32 mouse cellular contexts compared by ENCODE assay signal in the genomic region with DNA sequence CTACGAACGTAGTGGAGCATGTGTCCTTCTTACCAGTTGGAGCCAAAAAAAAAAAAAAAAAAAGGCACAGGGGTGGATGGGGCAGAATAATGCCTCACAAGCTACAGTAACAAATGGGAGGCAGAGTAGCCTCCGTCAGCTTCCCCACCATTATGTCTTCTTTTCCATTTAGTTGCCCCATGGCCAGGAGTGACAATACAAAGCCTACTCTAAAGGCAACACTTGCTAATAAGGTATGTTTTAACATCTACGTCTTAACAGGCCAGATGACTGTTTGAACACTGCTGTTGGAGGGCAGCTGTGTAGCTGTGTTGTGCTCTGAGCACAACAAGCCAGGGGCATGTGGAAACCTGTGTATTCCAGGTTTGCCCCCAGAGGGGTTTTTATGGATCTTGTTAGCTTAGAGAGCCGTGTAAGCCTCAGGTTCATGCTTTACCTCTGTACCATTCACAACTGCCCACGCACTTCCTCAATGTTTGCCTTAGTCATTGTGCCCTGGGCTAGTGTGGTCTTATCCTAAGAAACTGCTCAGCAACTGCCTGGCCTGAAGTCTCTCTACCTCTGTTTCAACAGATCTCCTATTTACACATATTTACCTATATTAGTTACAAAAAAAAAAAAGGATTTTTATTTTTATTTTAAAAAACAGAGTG. TPM values are rescaled to one million over a fixed set of nuclear protein-coding genes. Genes with fewer than 3 reads are reported as not detected.
DNase-seq lines count a peak whose midpoint lies in the region; ATAC-seq lines count a peak whose summit lies in the region.
"Had no signal": no experiment of that assay in that cellular context is flagged by ENCODE, and none has a peak within 500 bp of the region (broad histone marks: within the 10 kb centered on the region; RNA-seq: fewer than 3 reads in every experiment).

No protein-coding gene starts in this region.

- DNase-seq in midbrain, embryonic 11.5 days (ENCODE audit: low spot score, missing footprints) = peak; percentile 66
- DNase-seq in c-Kit-positive CD71-negative TER-119-negative erythroid progenitor cells, embryonic 14.5 days (ENCODE audit: low read depth) = peak; percentile 34
- no peak for DNase-seq in kidney, adult 18-20 months
- DNase-seq: adrenal gland, adult 2 months; adrenal gland, postnatal 36 days; cerebellum, adult 11 months; cerebellum, adult 9-11 months; gastrocnemius, adult 2 months; gastrocnemius, postnatal 36 days; kidney, adult 9 months; kidney, postnatal 10 days; layer of hippocampus, postnatal 36 days; liver, embryonic 13.5 days; lung, adult 18-20 months; retina, postnatal 1 day; right cerebral cortex, postnatal 14 days had no signal

- 85% methylated on average over 6 of the region's 6 CpGs for WGBS in midbrain, embryonic 11.5 days
- WGBS in midbrain, embryonic 16.5 days = 88% methylated on average over 6 of the region's 6 CpGs
- WGBS in intestine, embryonic 15.5 days = 78% methylated on average over 6 of the region's 6 CpGs

- ATAC-seq in midbrain, embryonic 11.5 days (ENCODE audit: low FRiP score) = no peak
- no peak for ATAC-seq in midbrain, embryonic 16.5 days
- peak; percentile 96 to 97 for ATAC-seq in hematopoietic stem cell, adult 5-6 weeks (replicated peaks in 1 of 2; ENCODE audit: insufficient read depth in 1 of 2, low FRiP score in 2 of 2, low TSS enrichment in 1 of 2, low read depth in 1 of 2, poor library complexity in 2 of 2, severe bottlenecking in 2 of 2)
- ATAC-seq in intestine, embryonic 15.5 days = no peak
- ATAC-seq in cerebellum, adult (ENCODE audit: insufficient number of reproducible peaks, low FRiP score, low TSS enrichment) = no peak
- ATAC-seq: activated CD4-positive, CD25-positive, alpha-beta regulatory T cell, adult 4 months; forebrain, embryonic 16.5 days; hindbrain, postnatal 0 days; intestine, embryonic 16.5 days; lung, postnatal 0 days had no signal

- H3K27me3 ChIP-seq in midbrain, embryonic 11.5 days (ENCODE audit: control insufficient read depth, insufficient read depth, low read length) = no peaks in the 10 kb centered on the region
- no peaks in the 10 kb centered on the region for H3K27me3 ChIP-seq in midbrain, embryonic 16.5 days (ENCODE audit: control insufficient read depth, insufficient read depth, low read depth, low read length)
- H3K27me3 ChIP-seq in intestine, embryonic 15.5 days (replicated peaks) = no peaks in the 10 kb centered on the region
- H3K27me3 ChIP-seq: heart, embryonic 15.5 days; hindbrain, embryonic 12.5 days; limb, embryonic 15.5 days; liver, embryonic 13.5 days; midbrain, embryonic 12.5 days; neural tube, embryonic 13.5 days had no signal

- H3K4me2 ChIP-seq in midbrain, embryonic 11.5 days = no peak overlapping the region
- no peak overlapping the region for H3K4me2 ChIP-seq in midbrain, embryonic 16.5 days (ENCODE audit: low read length)
- no peak overlapping the region for H3K4me2 ChIP-seq in intestine, embryonic 15.5 days (replicated peaks)
- H3K4me2 ChIP-seq: heart, embryonic 15.5 days; hindbrain, embryonic 12.5 days; limb, embryonic 15.5 days; liver, embryonic 13.5 days; midbrain, embryonic 12.5 days; neural tube, embryonic 13.5 days had no signal

- no peak overlapping the region for H3K4me3 ChIP-seq in midbrain, embryonic 11.5 days (ENCODE audit: low read depth, low read length)
- H3K4me3 ChIP-seq in midbrain, embryonic 16.5 days (ENCODE audit: low read depth, low read length) = no peak overlapping the region
- no peak overlapping the region for H3K4me3 ChIP-seq in intestine, embryonic 15.5 days (replicated peaks)
- H3K4me3 ChIP-seq: forebrain, embryonic 10.5 days; gastrocnemius, adult 2 months; heart, embryonic 15.5 days; hindbrain, embryonic 12.5 days; limb, embryonic 10.5 days; limb, embryonic 15.5 days; liver, embryonic 13.5 days; midbrain, embryonic 12.5 days; neural tube, embryonic 13.5 days had no signal

- H3K27ac ChIP-seq in midbrain, embryonic 11.5 days (ENCODE audit: low read depth, low read length) = no peak overlapping the region
- no peak overlapping the region for H3K27ac ChIP-seq in midbrain, embryonic 16.5 days (ENCODE audit: low read length)
- no peak overlapping the region for H3K27ac ChIP-seq in intestine, embryonic 15.5 days
- H3K27ac ChIP-seq: forebrain, embryonic 10.5 days; gastrocnemius, adult 2 months; heart, embryonic 15.5 days; hindbrain, embryonic 12.5 days; hindbrain, postnatal 0 days; limb, embryonic 10.5 days; limb, embryonic 15.5 days; liver, embryonic 13.5 days; midbrain, embryonic 12.5 days; neural tube, embryonic 13.5 days had no signal

- H3K36me3 ChIP-seq in midbrain, embryonic 11.5 days (ENCODE audit: control insufficient read depth, insufficient read depth, low read length) = no peaks in the 10 kb centered on the region
- H3K36me3 ChIP-seq in midbrain, embryonic 16.5 days (ENCODE audit: control insufficient read depth, insufficient read depth, low read length) = no peaks in the 10 kb centered on the region
- H3K36me3 ChIP-seq in intestine, embryonic 15.5 days = no peaks in the 10 kb centered on the region
- H3K36me3 ChIP-seq: forebrain, embryonic 10.5 days; heart, embryonic 15.5 days; hindbrain, embryonic 12.5 days; limb, embryonic 10.5 days; limb, embryonic 15.5 days; liver, embryonic 13.5 days; midbrain, embryonic 12.5 days; neural tube, embryonic 13.5 days had no signal

- no peak overlapping the region for H3K9ac ChIP-seq in midbrain, embryonic 11.5 days (ENCODE audit: low read length)
- no peak overlapping the region for H3K9ac ChIP-seq in midbrain, embryonic 16.5 days (ENCODE audit: low read depth, low read length)
- no peak overlapping the region for H3K9ac ChIP-seq in intestine, embryonic 15.5 days
- H3K9ac ChIP-seq: heart, embryonic 15.5 days; hindbrain, embryonic 12.5 days; limb, embryonic 15.5 days; liver, embryonic 13.5 days; midbrain, embryonic 12.5 days; neural tube, embryonic 13.5 days had no signal

- no peaks in the 10 kb centered on the region for H3K9me3 ChIP-seq in midbrain, embryonic 11.5 days (ENCODE audit: control insufficient read depth, low read length)
- H3K9me3 ChIP-seq in midbrain, embryonic 16.5 days (replicated peaks; ENCODE audit: control insufficient read depth, low read length, poor library complexity, severe bottlenecking) = no peaks in the 10 kb centered on the region
- no peaks in the 10 kb centered on the region for H3K9me3 ChIP-seq in intestine, embryonic 15.5 days
- H3K9me3 ChIP-seq: forebrain, embryonic 10.5 days; heart, embryonic 15.5 days; hindbrain, embryonic 12.5 days; limb, embryonic 10.5 days; limb, embryonic 15.5 days; liver, embryonic 13.5 days; midbrain, embryonic 12.5 days; neural tube, embryonic 13.5 days had no signal

- no peaks in the 10 kb centered on the region for H3K4me1 ChIP-seq in midbrain, embryonic 11.5 days (ENCODE audit: control insufficient read depth, insufficient read depth, low read length)
- H3K4me1 ChIP-seq in midbrain, embryonic 16.5 days (ENCODE audit: control insufficient read depth, insufficient read depth, low read length) = no peaks in the 10 kb centered on the region; the same call in 1 of the 2 replicates
- H3K4me1 ChIP-seq in intestine, embryonic 15.5 days (replicated peaks) = 0 out of 2 replicates have a peak, but pooled peaks cover 4% of the 10 kb centered on the region
- H3K4me1 ChIP-seq: hindbrain, embryonic 12.5 days had no signal

RNA-seq across cellular contexts. Expression of a gene that starts 29.2 kb away (rescaled TPM):
- polyA plus RNA-seq in midbrain, embryonic 11.5 days (2014; fragmentation: Nextera tagmentation; extraction: Ambion mirVana) = 18.4 and 18.6 TPM in 2 replicates
- polyA plus RNA-seq in midbrain, embryonic 16.5 days (2015; fragmentation: Nextera tagmentation; extraction: Ambion mirVana) = 18.9 and 29.6 TPM in 2 replicates
- 71.3 and 132 TPM in 2 replicates for total RNA-seq in hematopoietic stem cell, adult 5-6 weeks (2017)
- 15.9 and 16.6 TPM in 2 replicates for polyA plus RNA-seq in intestine, embryonic 15.5 days (2015; fragmentation: Nextera tagmentation; extraction: Ambion mirVana)

Comparison
In these comparisons a context has a peak if more than half of its experiments do, and no peak if none do; other contexts are left out.
1. ATAC-seq: peak in hematopoietic stem cell, adult 5-6 weeks (2 of 2); none in midbrain, embryonic 11.5 days (single experiment), midbrain, embryonic 16.5 days (single experiment), intestine, embryonic 15.5 days (single experiment) and cerebellum, adult (single experiment).